Mouse (Mus musculus) embryo, embryonic 11.5 days (tissue): Measurements from ENCODE around the gene Prrc2c.
"Not testable (repeated sequence)": the region's sequence is repeated elsewhere in the genome, so short reads cannot be mapped to it uniquely, and the experiment has no call there.

ENCODE experiments used
- DNase-seq: peaks from one replicate; pipeline ENCODE4 v3.0.0-alpha.2; 2012; ENCODE audit warnings: low read depth, low spot score

Gene Prrc2c

DNA sequence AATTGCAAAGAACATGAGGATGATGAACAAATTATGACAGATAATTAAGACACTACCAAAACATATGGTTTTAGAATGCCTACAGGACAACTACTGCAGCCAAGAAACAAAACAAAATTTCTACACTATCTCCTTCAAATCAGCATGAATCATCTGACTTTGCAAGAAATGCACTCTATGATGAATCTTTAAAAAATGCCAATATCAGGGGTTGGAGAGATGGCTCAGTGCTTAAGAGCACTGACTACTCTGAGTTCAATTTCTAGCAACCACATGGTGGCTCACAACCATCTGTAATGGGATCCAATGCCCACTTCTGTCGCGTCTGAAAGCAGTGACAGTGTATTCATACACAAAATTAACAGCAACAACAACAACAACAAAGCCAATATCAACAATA lies 46.6 kb downstream of the Prrc2c start:
- no peak for DNase-seq

GRCm38 (mm10) chr1:162665486-162666174 lies 74.7 kb downstream of the Prrc2c start:
- peak; percentile 16 for DNase-seq

GRCm38 (mm10) chr1:162664826-162665475 lies 75.4 kb downstream of the Prrc2c start:
- DNase-seq: peak; percentile 68

- no peak for DNase-seq
Observed at GRCm38 (mm10) chr1:162660276-162660860, 80.0 kb downstream of the Prrc2c start.

DNA sequence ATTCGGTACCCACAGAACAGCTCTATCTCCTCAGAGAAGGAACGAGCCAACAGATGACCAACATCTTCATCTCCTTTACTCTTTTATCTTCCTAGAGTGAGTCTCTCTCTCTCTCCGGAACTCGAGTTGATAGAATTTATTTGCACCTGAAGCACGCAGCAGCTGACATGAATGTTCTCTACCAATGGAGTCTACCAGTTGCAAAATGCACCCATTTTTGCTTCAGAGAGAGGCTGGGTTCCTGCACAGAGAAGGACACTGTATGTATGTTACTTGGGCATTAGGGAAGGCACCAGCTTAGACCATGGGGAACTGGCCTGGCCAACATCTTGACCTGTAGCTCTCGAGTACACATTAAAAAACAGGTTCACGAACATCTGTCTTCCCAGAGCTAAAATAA lies 82.2 kb downstream of the Prrc2c start, which contains the start of gene Myocos:
Myocos (minus strand) TSS at position 101 of the 400 bp plus-strand sequence.
- no peak for DNase-seq

- no peak for DNase-seq
Observed at GRCm38 (mm10) chr1:162648416-162648815, 91.9 kb downstream of the Prrc2c start.

- no peak for DNase-seq
Observed at GRCm38 (mm10) chr1:162646083-162646686, 94.2 kb downstream of the Prrc2c start.

DNA sequence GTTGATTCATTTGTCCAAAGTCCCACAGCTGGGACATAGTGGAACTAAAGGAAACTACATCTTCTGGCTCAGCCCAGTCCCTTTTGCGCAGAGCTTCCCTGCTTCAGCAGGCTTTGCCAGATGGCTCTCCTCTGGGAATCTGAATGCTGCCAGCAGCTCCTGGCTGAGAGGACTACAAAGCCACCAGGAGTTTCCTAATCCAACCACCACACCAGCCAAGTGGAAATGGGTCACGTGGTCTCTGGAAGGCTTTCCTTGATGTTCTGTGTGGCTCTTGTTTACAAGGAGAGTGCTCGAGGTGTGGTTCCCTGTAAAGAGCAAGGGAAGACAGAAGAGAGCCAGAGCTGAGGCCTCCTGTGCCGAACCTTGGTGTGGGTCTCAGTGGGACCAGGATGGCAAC lies 96.6 kb downstream of the Prrc2c start:
- no peak for DNase-seq

DNA sequence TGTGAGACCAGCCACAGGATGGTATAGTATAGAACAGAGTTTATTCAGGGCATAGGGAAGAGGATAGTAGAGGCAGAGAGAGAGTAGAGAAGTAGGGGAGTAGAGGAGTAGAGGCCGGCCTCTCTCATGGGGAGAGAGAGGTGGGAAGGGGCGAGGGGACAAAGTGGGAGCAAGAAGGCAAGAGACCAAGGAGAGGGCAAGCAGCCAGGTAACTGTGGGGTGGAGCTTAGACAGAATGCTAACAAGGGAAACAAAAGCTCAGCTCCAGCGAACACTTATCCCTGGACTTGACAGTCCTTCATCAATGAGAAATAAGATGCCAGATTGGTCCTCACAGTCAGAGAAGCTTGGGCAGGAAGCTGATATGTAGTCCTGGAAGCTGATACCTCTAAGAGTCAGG lies 97.8 kb downstream of the Prrc2c start:
- DNase-seq: no peak

- no peak for DNase-seq
Observed at GRCm38 (mm10) chr1:162639861-162640260, 100.5 kb downstream of the Prrc2c start.

DNA sequence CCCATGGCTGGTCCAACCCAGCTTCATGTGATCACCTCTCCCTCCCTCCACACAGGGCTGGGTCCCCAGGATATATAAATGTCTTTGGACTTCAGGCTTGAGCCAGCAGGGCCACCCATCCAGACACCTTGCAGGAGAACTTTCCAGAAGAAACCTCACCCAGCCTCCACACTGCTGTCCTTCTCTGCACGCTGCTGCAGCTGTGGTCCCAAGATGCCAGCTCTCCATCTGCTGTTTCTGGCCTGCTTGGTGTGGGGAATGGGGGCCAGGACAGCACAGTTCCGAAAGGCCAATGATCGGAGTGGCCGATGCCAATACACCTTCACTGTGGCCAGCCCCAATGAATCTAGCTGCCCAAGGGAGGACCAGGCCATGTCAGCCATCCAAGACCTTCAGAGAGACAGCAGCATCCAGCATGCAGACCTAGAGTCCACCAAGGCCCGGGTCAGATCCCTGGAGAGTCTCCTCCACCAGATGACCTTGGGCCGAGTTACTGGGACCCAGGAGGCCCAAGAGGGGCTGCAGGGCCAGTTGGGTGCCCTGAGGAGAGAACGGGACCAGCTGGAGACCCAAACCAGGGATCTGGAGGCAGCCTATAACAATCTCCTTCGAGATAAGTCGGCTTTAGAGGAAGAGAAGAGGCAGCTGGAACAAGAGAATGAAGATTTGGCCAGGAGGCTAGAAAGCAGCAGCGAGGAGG lies 101.2 kb downstream of the Prrc2c start, which contains the start of gene Myoc:
Myoc (plus strand) TSS at position 105 of the 700 bp plus-strand sequence.
- no peak for DNase-seq

DNA sequence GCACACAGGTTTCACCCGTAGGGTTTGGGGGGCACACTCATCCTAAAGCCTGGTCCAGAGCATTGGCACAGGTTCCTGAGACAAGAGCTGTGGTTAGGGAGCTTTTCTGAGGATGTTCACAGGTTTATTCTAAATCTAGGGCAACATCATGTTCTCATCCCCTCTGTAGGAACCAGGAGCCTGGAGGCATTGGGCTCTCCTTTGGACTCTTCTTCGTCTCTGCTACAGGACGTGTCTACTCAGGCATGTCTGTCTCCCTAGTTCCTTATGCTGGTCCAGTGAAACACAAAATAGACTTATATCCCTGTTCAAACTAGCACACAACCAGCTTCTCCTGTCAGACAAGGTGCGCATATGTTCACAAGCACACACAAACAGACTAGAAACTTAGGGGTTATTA lies 101.8 kb downstream of the Prrc2c start:
- no peak for DNase-seq

DNA sequence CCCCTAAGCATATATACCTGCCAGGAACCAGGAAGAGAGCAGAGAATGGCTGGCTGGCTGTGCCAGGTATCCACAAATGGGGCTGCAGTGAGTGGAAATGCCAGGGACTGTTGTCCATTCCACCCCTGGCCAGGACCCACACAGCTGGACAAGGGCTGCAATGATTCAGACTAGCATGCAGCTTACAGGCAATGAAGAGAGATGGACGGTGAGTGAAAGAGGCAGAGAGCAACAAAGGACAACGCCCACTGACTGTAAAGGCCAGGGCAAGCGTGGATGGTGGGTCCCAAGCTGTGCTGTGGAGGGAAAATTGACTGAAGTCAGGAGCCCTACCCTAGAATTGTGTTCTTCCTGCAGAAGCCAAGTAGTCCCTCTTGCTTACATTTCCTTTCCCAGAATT lies 103.8 kb downstream of the Prrc2c start:
- DNase-seq: no peak

GRCm38 (mm10) chr1:162635291-162635931 lies 104.9 kb downstream of the Prrc2c start:
- DNase-seq: not testable (repeated sequence)

- DNase-seq: not testable (repeated sequence)
Observed at GRCm38 (mm10) chr1:162628326-162628725, 112.0 kb downstream of the Prrc2c start.

DNA sequence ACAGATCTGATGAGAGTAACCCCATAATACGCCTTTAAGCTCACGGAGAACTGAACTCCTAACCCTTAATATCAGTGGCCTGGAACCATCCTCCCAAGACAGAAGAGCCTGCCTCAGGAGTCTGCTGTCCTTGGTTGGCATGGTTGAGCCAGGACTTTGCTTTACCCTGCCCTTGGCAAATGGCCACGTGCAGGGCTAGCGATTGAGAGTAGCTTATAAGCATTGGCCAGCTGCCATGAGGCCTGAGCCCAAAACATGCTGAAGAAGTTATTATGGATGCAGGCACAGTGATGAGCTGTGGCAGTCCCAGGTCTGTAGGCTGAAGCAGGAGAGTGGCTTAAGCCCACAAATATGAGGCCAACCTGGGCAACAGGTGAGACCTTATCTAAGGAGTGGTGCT lies 112.5 kb downstream of the Prrc2c start:
- DNase-seq: not testable (repeated sequence)

GRCm38 (mm10) chr1:162625229-162625628 lies 115.1 kb downstream of the Prrc2c start:
- DNase-seq: no peak

DNA sequence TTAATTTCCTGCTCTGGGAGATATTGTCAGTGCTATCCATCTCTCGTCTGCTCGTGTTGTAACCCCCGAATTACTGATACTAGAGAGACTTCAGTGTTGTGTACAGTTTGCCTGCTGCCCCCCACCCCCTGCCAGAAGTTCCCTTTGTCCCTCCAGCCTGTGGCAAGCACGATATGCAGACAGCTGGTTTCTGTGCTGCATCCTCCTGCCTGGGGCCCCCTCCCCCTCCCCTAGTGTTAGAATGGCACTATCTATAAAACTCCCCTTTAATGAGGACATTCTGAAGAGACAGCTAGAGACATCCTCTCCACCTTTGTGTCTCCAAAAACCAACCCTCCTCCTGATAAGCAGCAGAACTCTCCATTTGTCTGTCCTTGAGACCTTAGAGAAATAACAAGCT lies 116.5 kb downstream of the Prrc2c start:
- DNase-seq: no peak
